Mouse (Mus musculus) cerebellum, adult (tissue): ENCODE measurements around the gene Heatr4.
"Not testable (repeated sequence)": the region's sequence is repeated elsewhere in the genome, so short reads cannot be mapped to it uniquely, and the experiment has no call there.

Experiments used
- ATAC-seq: cut with Nextera tagmentation; 2 replicates; pipeline ENCODE4 v1.9.2; 2017; ENCODE audit warnings: mild to moderate bottlenecking, moderate library complexity, mixed read lengths; ENCODE audit not compliant: insufficient number of reproducible peaks, low FRiP score, low TSS enrichment

The Heatr4 gene

DNA sequence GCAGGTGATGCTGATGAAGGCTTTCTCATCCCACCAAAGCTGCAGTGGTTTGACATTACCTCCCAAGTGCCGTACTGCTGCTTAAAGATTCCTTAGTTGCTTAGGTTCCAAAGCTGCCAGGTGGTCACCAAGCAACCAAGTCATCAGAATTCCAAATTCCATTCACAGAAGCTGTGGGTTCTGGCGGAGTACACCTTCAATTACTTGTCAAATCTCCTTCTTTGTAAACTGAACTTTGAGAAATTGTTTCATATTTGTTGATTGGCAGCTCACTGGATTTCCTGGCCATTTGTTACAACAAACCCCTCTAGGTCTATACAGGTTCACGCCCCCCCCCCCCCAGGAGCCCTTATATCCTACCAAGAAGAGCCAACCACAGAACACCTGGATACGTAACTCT, at the start of gene Heatr4:
TSS of gene Heatr4 (minus strand) at position 101 of the 400 bp plus-strand sequence.
- ATAC-seq = no peak

DNA sequence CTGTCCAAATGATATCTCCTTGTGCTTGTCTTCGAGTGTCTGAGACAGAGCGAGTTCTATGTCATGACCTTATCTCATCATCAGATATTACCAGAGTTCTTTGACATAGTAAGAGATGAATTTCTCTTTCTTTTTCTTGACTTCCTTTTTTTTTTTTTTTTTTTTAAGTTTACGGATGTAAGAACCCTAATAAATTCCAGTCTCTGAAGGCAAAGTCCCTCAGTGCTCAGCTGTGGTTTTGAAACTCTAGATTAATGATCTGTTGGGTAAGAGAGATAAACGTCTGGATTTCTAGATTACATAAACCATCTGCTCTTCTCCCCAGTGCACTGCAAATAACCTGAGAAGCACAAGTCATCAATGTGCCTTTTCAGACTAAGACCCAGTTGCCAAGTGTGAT, 49.5 kb upstream of the Heatr4 start:
- no peak for ATAC-seq

DNA sequence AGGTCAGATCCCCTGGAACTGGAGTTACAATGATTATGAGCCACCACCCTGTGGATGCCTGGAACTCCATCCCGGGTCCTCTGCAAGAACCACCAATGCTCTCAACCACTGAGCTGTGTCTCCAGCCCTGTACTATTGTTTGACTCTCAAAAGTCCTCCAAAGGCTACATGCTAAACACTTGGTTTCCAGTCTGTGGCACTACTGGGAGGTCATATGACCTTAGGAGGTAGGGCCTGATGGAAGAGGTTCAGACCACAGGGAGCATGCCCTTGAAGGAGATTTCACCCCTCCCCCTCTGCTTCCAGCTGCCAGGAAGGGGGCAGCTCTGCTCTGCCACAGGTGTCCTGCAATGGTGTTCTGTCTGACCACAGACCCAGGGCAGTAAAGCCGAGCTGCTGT, 48.6 kb upstream of the Heatr4 start:
- not testable (repeated sequence) for ATAC-seq

- no peak for ATAC-seq
Measured at GRCm38 (mm10) chr12:84032854-84033253, 48.2 kb upstream of the Heatr4 start.

DNA sequence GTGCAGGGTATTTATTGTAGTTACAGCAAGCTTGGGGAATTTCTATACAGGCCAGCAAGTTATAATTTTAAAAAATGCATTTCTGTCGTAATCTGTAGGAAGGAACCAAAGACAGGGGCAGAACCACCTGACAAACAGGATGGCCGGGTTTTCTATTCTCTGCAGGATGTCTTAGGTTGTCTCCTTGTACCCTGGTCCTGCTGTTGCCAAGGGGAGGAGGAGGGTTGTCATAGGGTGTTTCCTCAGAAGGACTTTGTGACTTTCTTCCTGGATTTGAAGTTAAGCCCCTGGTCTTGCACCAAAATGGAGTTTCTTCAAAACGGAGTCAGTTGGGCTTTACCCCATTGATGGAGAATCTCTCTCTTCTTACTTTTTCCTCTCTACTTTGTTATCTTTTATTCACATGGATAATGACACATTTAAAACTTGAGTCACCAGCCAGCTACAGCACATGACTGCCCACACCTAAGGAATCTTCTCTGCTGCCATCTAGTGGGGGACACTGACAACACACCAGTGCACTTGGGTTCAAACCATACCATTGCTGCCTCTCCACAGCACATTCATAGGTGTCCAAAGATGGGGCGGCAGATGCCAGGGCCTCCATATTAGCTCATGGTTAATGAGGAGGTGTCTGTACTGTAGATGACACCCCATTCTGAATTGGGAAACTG, 46.1 kb upstream of the Heatr4 start:
- ATAC-seq = peak; percentile 80; the same call in 1 of the 2 replicates

DNA sequence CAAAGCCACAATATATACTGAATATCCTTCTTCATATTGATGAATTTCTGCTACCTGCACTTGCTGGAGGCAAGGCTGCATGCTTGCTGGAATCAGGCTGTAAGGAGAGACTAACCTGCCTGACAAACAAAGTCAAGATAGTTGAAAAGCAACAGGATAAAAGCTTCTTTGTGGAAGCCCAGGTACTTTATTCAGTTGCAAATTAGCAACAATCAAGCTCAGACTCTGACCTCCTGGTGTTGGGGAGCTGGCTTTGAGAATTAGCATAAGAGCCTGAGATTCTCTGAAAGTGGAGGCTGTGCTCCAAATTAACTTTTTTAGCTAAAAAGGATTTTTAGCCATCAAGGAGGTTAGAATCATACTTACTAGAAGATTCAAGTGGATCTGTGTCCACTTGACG, 44.4 kb upstream of the Heatr4 start:
- ATAC-seq = not testable (repeated sequence)

DNA sequence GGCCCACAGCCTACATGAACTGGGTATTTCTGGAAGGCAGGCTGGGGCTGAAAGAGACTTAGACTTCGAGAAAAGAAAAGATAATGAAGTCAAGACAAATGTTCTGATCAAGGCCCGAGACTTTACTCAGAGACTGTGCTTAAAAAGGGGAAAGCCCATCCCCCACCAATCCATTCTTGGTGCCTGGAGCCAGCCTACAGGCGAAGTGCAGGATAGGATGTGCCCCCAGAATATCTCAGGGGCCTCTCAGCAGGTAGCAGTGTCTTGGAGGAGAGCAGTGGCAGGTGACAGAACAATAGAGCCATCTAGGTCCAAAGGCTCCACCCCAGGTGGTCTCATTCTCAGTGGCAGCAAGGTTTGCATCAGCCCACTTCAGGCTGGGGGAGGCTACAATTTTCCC, 43.7 kb upstream of the Heatr4 start:
- ATAC-seq = not testable (repeated sequence)

GRCm38 (mm10) chr12:84025888-84026287, 41.2 kb upstream of the Heatr4 start:
- no peak for ATAC-seq

GRCm38 (mm10) chr12:84023052-84023745, 38.5 kb upstream of the Heatr4 start:
- ATAC-seq = no peak

DNA sequence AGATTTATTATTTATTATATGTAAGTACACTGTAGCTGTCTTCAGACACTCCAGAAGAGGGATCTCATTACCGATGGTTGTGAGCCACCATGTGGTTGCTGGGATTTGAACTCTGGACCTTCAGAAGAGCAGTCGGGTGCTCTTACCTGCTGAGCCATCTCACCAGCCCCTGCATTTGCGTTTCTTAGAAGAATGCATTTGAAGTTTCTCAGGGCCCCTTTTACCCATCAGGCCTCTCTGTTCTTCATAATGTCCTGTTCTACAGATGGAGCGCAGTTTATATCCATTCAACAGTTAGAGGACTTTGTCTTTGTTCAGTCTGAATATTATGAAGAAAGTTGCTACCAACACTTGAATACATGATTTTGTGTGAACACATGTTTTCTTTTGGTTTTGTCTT, 37.6 kb upstream of the Heatr4 start:
- ATAC-seq = not testable (repeated sequence)

GRCm38 (mm10) chr12:84020528-84020927, 35.9 kb upstream of the Heatr4 start:
- ATAC-seq = not testable (repeated sequence)

DNA sequence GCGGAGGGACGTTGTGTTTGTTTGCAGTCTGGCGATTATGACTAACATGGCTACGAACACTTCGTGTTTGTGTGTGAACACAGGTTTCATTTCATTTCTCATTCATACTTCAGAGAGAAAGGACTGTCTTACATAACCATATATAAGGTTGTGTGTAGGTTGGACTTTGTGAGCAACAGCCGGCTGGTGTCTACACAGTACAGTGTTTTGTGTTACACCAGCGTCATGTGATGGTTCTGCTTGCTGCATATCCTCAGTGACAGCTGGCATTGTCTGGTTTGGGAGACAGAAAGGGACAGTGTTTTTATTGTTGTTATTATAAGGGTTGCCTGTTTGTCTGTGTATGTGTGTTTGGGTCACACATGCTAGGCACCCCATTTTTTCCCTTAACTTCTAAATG, 29.0 kb upstream of the Heatr4 start:
- ATAC-seq = no peak

- ATAC-seq = no peak
Measured at GRCm38 (mm10) chr12:84013130-84013529, 28.5 kb upstream of the Heatr4 start.

- ATAC-seq = peak; percentile 79
Measured at GRCm38 (mm10) chr12:84011251-84012040, 26.8 kb upstream of the Heatr4 start.

DNA sequence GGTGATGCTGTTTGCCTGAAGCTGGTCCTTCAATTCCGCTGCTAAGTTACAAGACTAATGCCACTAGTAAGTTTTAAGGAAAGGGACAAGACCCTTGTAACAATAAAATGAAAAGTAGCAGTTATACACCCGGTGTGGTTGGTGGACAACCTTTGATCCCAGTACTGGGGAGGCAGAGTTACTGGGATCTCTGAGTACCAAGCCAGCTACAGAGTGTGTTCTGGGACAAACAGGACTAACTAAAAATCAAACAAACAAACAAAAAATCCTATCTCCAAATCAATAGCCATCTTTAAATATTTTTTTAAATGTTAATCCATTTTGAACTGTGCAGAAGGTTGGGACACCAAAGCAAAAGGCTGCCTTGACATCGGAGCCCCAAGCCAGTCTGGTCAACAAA, 25.5 kb upstream of the Heatr4 start:
- no peak for ATAC-seq

DNA sequence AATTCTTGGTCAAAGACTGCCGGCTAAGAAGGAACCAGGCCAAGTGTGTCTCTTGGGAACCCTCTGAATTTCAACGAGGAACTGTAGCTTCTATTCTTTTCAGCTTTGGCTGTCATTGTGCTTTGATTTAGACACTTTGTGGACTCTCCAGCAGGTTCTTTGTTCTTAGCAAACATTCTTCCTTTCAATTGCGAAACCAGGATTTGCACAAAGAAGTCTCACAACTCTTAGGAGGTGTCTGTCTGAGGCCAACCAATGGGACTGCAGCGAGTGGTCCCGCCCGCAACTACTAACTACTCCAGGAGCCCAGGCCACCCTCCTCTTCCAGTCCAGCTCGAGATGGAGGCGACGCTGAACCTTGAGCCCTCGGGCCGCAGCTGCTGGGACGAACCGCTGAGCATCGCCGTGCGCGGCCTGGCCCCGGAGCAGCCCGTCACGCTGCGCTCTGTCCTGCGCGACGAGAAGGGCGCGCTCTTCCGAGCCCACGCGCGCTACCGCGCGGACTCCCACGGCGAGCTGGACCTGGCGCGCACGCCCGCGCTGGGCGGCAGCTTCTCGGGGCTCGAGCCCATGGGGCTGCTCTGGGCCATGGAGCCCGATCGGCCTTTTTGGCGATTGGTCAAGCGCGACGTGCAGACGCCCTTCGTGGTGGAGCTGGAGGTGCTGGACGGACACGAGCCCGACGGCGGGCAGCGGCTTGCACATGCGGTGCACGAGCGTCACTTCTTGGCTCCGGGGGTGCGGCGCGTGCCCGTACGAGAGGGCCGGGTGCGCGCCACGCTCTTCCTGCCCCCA, 24.7 kb upstream of the Heatr4 start, which contains the start of gene Acot1:
TSS of gene Acot1 (plus strand) at position 320 of the 795 bp plus-strand sequence.
- peak; percentile 68; the same call in 1 of the 2 replicates for ATAC-seq

DNA sequence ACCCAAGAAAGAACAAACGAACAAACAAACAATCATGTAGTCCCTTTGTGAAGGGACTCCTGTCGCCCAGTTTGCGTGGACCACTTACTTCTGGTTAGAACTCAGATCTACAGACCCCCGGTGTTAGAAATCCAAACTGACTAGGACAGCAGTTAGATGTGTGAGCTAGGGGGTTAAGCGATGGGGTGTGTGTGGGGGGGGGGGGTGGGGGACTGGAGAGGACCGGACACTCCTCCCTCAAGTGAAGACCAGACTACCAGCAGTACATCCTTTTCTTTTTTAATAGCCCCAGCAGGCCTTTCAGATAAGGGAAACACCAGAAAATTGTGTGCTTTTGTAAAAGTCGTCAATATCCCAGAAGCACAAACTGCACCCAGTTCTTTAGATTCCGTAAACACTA, 24.1 kb upstream of the Heatr4 start:
- ATAC-seq = no peak

DNA sequence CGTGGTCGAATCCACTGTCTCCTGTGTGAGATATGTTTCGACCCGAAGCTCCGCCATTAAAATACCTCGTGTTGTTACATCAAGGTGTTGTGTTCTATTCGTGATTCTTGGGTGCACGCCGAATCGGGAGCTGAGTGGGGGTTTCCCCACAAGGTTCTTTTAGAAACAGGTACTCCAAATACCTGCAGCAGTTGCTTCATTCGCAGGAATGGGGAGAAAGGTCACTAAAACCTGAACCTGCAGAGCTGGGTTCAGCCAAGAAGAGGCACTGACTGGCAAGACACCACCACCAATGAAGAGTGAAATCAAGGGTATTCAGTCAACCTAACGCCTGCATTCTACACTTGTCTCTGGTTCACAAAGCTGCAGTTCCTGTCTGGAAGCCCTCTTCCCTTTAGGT, 23.6 kb upstream of the Heatr4 start:
- no peak for ATAC-seq

- ATAC-seq = no peak
Measured at GRCm38 (mm10) chr12:84003866-84004265, 19.2 kb upstream of the Heatr4 start.

DNA sequence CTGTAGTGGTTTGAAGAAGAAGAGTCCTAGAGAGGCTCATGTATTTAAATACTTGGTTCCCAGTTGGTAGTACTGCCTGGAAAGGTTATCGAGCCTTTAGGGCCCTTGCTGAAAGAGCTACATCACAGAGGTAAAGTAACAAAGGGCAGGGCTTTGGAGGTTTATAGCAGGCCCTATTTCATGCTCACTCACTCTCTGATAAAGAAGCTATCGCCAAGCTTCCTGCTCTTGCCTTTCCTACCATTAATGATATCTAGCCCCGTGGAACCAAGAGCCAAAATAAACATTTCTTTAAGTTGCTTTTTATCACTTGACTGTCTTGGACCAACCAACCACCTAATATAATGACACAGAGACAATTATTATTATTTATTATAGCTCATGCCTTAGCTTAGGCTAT, 15.8 kb upstream of the Heatr4 start:
- no peak for ATAC-seq
